Mouse (Mus musculus) lung, postnatal 4 days (tissue): ENCODE measurements around the gene Maml1.

Experiments
- DNase-seq, 2 experiments: peaks; one replicate each; pipeline ENCODE4 v3.0.0; 2021

Maml1 gene

DNA sequence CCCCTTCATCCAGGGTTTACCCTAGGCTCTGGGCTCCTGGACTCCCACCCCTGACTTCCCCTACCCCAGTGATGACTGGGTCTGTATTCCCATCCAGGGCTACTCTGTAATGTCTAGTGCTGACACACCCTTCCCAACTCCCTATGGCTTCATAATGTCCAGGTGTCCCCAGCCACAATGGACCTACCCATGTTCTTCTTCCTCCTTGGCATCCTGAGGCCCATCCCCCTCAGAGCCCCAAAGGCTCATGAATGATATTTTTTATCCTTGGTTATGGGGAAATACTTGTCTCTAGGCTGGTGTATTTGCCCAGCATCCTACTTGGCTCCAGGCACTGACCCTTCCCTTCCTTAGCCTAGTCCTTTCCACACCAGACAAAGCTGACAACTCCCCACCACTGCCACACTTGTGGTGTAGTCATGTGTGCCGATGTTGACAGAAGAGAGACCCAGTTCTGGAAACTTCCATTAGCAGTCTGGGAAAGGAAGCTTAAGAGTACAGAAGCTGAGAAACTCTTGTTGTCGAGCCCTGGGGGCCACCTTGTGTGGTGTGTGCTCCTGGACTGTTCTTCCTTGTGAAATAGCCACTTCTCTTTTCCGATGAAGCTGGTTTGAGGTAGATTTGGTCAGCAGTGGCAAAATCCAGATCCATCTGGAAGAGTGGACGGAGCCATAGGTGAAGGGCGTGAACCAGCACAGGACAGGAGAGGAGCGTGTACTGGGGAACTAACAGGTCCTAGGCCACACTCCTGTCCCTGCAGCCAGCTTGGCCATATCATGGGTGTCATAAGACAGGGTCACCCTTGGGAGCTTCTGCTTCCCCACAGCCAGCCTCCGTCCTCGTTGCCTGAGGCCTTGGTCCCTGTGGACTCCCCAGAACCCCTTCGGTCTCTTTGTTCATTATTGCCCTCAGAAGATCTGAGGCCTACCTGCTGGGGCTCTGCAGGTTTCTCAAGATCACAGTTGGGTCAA, 53.0 kb downstream of the Maml1 start:
- peak in 1 of 2 experiments; percentile 39 for DNase-seq

DNA sequence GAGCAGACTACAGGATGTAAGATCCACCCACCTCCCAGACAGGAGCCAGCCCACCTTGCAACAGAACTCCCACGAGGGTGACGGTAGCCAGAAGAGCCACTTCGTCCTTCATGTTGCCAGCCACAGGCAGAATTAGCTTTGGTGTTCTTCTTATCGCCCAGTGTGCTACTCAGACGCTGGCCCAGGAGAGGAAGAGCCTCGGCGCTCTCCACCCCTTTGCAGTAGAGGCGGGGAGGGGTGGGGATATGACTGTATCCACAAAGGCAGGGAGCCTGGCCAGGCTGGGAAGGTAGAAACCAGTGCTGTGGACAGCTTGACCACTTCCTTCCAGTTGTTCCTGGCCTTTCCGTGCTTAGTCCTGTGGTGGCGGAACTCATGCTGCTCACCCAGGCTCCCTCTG, 53.8 kb downstream of the Maml1 start, which contains the start of gene Ltc4s:
Gene Ltc4s (minus strand): TSS at position 293 of the 400 bp plus-strand sequence.
- DNase-seq = peak; percentile 51 to 54

- no peak for DNase-seq
Measured at GRCm38 (mm10) chr11:50236937-50237835, 54.9 kb downstream of the Maml1 start.

- peak; percentile 94 for DNase-seq
Measured at GRCm38 (mm10) chr11:50236540-50236936, 55.6 kb downstream of the Maml1 start.

DNA sequence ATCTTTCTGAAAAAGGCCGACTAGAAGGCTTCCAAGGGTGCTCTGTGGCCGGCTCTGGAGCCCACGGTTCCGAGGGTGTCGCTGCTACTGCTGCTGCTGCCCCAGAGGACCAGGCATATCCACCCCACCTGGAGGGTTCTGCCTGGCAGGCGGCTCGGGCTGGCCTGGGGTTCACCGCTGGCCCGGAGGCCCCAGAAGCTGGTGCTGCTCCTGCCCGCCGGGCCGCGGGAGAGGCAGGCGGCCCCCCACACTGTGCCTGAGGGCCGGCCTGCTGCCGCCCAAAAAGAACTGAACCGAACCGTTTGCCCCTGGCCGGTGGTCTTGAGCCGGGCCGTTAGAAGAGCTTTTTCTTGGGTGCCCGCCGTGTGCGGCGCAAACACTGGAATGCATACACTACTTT, 57.5 kb downstream of the Maml1 start:
- DNase-seq = no peak

- DNase-seq = no peak
Measured at GRCm38 (mm10) chr11:50233993-50234392, 58.1 kb downstream of the Maml1 start.

DNA sequence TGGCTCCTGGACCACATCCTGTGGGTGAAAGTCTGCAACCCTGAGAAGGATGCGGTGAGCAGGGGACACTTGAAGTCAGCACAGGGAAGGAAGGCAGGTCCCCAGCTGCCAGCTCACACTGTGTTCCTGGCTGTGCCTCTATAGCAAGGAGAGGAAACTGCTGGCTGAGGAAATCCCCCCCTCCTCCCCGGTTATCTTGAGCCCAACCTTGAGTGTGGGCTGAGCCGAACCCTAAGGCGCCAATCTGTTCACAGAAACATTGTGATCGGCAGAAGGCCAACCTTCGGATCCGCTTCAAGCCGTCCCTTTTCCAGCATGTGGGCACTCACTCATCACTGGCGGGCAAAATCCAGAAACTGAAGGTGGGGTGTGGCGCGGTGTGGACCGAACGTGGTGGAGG, 59.1 kb downstream of the Maml1 start:
- no peak for DNase-seq

DNA sequence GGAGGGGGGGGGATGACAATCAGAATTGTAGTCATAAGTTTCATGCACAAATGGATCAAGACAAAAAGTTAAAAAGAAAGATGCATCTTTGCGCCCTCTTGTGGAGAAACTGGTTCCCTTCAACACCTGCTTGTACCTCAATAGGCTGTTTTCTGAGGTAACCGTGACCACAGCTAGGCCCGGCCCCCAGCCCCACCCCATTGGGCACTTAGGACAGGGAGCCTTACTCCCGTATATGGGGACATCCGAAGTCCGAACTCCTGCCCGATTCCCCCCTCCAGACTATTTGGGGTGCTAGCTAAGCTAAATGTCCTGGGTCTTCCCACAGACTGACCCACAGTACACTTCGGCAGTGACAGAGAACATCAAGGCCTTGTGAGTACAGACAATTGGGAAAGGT, 60.7 kb downstream of the Maml1 start:
- peak in 1 of 2 experiments; percentile 75 for DNase-seq

GRCm38 (mm10) chr11:50230481-50231304, 61.4 kb downstream of the Maml1 start:
- peak in 1 of 2 experiments; percentile 55 for DNase-seq

DNA sequence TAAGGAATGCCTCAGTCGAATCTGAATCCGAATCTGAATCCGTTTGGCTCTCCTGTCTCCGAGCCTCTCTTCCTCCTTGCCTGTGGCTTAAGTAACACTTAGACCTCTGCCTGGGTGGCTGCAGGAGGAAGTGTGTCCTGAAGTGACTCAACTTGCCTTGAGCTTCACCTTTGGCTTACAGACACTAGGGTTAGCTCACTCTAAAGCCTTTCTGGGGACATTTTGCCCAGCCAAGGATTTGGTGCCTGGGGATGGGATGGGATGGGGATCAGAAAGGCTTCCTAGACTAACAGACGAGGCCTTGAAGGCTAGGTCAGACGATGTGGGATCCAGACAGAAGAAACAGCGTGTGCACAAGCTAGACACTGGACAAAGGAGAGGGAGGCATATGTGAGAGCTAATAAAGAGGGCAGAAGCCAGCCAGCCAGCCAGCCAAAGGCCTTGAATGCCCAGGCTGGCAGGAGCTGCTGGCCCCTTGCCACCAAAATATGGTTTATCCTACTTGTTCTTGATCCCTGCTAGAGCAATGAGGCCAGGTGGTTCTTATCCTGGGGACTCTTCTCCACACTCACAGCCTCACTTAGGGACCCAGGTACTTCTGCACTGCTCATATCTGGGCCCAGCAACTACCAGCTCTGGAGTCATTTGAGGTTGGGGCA, 62.7 kb downstream of the Maml1 start:
- no peak for DNase-seq

DNA sequence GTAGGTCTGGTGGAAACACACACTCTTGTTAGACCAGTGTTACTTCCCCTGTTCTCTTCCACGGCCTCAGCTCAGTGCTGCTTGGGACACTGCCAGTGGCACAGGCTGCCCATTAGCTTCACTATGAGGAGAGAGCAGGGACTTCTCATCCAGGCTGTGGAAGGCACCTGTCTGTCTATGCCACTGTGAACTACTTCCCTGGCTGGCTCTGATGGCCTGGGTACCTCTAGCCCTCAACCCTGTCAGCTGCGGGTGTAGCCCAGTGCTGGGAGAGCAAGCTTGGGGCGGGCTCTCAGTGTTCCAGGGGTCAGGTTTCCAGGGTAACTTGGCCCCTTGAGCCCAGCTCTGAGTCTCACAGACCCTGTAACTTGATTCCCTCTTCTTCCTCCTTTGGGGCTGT, 63.3 kb downstream of the Maml1 start:
- DNase-seq = no peak

DNA sequence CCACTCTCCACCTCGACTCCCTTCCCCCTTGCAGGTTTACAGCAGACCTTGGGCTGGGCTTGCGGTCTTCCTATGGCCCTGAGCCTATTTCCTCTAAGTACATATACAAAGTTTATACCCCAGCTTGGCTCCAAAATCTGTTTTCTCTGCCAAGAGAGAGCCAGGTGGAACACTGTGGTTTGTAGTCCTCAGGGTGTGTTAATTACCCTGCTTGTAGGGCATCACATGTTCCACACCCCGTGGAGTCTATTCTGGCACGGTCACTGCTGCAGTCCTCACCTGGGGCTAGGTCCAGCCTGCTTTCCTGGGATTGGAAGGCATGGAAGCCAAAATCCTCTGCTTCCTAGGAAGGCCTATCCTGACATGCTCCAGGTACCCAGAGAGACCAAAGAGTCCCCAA, 64.4 kb downstream of the Maml1 start:
- no peak for DNase-seq

GRCm38 (mm10) chr11:50227226-50227625, 64.9 kb downstream of the Maml1 start:
- DNase-seq = peak in 1 of 2 experiments; percentile 51

- DNase-seq = no peak
Measured at GRCm38 (mm10) chr11:50226406-50226805, 65.7 kb downstream of the Maml1 start.

- peak; percentile 62 to 66 for DNase-seq
Measured at GRCm38 (mm10) chr11:50225611-50226378, 66.3 kb downstream of the Maml1 start.

DNA sequence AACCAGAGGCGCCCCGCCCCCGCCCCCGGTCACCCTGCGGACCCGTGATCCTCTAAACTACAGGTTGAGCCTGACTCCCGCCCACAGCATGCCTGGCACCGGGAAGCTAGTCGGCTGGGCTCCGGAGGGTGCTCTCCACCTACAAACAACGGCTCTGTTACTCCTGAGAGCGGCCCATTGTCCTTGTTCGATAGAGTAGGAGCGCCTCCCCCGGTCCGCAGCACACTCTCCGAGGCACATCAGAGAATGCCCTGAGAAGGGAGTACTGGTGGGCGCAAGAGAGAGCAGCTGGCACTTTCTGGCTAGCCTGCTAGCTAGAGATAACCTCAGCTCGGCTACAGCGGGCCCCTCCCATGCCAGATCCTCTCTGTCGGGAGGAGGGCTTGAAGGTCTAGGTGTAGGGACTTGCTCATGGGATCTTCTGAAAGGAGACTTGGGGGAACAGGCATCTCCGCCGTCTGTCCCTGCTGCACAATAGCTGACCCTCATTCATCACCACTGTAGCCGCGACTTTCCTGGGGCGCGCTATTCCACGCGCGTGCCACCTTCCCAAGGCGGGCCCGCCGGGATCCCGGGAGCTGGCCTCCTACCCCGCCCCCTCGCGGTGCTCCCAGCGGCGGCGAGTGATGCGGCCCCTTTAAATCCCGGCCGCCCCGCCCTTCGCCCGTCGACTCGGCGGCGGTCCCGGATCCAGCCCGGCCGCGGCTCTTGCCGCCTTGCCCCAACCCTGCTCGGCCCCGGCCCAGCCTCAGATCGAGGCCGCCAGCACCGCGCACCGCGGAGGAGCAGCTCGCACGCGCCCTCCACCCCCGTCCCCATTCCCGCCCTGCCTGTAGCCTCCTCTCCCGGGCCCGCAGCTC, 67.2 kb downstream of the Maml1 start:
- DNase-seq = peak; percentile 90 to 92

GRCm38 (mm10) chr11:50223783-50224662, 68.1 kb downstream of the Maml1 start:
- no peak for DNase-seq

DNA sequence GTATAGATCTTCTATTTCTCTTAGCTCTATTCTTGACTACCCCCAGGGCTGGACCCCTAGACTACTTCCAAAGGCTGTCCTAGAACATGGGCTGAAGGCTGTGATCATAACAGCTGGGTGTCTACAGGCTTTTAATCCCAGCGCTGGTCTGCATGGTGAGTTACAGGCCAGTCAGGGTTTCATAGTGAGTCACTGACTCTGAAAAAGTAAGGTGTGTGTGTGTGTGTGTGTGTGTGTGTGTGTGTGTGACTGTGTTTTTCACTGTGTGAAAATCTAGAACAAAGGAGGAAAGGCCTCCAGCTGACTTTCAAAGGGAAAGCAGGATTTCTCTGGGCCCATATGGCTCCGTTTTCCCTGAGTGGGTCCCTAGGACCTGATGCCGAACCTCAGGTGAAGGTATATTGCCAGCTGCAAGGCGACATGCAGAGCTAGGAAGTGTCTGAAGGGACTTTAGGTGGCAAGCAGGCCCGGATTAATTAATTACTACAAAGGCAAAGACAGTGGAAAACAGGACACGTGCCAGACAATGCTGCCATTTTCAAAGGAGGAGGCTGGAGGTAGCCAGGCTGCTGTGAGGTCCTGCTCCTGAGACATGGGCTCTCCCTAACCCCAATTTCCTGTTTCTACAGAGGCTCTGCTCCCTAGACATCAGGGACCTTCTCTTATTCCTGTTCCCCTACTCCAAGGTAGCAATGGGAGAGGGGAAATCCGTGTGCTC, 69.4 kb downstream of the Maml1 start:
- no peak for DNase-seq
